Mouse (Mus musculus): Measurements from ENCODE around the gene Lgals2.

- TF ChIP-seq CTCF (IDR thresholded peaks at IDR 0.05; ENCODE audit: low read depth) (peak; percentile 31; the same call in 1 of the 2 replicates), EP300 (optimal IDR thresholded peaks at IDR 0.05) (no peak)
Measured at GRCm38 (mm10) chr15:78842371-78843163, 12.8 kb downstream of the Lgals2 start, which contains the start of gene Cdc42ep1.
